ENCODE assay signal across 8 mouse cellular contexts in the genomic region with DNA sequence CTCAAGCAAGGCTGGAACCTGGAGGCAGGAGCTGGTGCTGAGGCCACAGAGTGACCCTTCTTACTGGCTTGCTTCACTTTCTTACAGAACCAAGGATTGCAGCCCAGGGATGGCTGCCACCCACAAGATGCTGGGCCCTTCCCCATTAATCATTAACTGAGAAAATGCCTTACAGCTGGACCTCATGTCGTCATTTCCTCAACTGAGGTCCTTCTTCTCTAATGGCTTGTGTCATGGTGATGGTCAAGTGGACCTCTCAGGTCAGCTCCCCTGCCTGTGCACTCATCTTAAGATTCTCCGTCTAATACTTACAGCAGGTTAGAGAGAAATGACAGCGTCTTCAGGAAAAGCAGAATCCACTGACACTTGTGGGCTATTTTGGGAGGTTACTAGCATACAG. TPM values are rescaled to one million over a fixed set of nuclear protein-coding genes. Genes with fewer than 3 reads are reported as not detected.
DNase-seq lines count a peak whose midpoint lies in the region; ATAC-seq lines count a peak whose summit lies in the region.

No protein-coding gene starts in this region.

- H3K4me1 ChIP-seq in heart, embryonic 14.5 days (ENCODE audit: control insufficient read depth in 2 of 2, insufficient read depth in 2 of 2, low read length in 2 of 2) = peaks cover 3 to 11% of the 10 kb centered on the region in 2 experiments; a peak in 3 of 4 replicates
- H3K4me1 ChIP-seq in hindbrain, embryonic 15.5 days (replicated peaks) = peaks cover 16% of the 10 kb centered on the region
- H3K4me1 ChIP-seq in midbrain, embryonic 11.5 days (ENCODE audit: control insufficient read depth, insufficient read depth, low read length) = peaks cover 6% of the 10 kb centered on the region

- peak overlapping the region; percentile 75 for H3K4me2 ChIP-seq in heart, embryonic 14.5 days (ENCODE audit: low read length)
- peak overlapping the region; percentile 67 for H3K4me2 ChIP-seq in hindbrain, embryonic 15.5 days
- H3K4me2 ChIP-seq in midbrain, embryonic 11.5 days = peak overlapping the region; percentile 63

- intact Hi-C loops in heart, postnatal 10 days (cut with DNase I) = loop anchor here (5.0 kb wide), 1 partner anchor 120 kb away; no protein-coding TSS in a partner anchor
- intact Hi-C loops in gastrocnemius, postnatal 14 days (cut with DNase I; ENCODE audit: low total_unique reads) = no loop called here

- no peaks in the 10 kb centered on the region for H3K9me3 ChIP-seq in heart, embryonic 14.5 days (ENCODE audit: control insufficient read depth, low read length)
- no peaks in the 10 kb centered on the region for H3K9me3 ChIP-seq in hindbrain, embryonic 15.5 days
- no peaks in the 10 kb centered on the region for H3K9me3 ChIP-seq in midbrain, embryonic 11.5 days (ENCODE audit: control insufficient read depth, low read length)

- no peaks in the 10 kb centered on the region for H3K27me3 ChIP-seq in heart, embryonic 14.5 days (ENCODE audit: control insufficient read depth, insufficient read depth, low read length)
- H3K27me3 ChIP-seq in hindbrain, embryonic 15.5 days = no peaks in the 10 kb centered on the region
- H3K27me3 ChIP-seq in midbrain, embryonic 11.5 days (ENCODE audit: control insufficient read depth, insufficient read depth, low read length) = no peaks in the 10 kb centered on the region

- DNase-seq in heart, postnatal 10 days = no peak
- DNase-seq in NIH3T3 (ENCODE audit: low read depth) = peak; percentile 22
- DNase-seq in midbrain, embryonic 11.5 days (ENCODE audit: low spot score, missing footprints) = no peak
- DNase-seq in thymus, postnatal 25 days = no peak
- DNase-seq in urinary bladder, postnatal 36 days (ENCODE audit: low spot score in 2 of 2) = no peak
- no peak for DNase-seq in gastrocnemius, postnatal 14 days

- WGBS in heart, embryonic 14.5 days = 37% methylated on average over 3 of the region's 3 CpGs
- WGBS in hindbrain, embryonic 15.5 days = 30% methylated on average over 3 of the region's 3 CpGs
- 44% methylated on average over 3 of the region's 3 CpGs for WGBS in midbrain, embryonic 11.5 days

- H3K27ac ChIP-seq in heart, embryonic 14.5 days (replicated peaks in 1 of 2; ENCODE audit: control insufficient read depth in 1 of 2, insufficient read depth in 1 of 2, low read depth in 2 of 2, low read length in 2 of 2) = no peak overlapping the region
- no peak overlapping the region for H3K27ac ChIP-seq in hindbrain, embryonic 15.5 days (replicated peaks)
- no peak overlapping the region for H3K27ac ChIP-seq in midbrain, embryonic 11.5 days (ENCODE audit: low read depth, low read length)

- peak overlapping the region; percentile 65 for H3K9ac ChIP-seq in heart, embryonic 14.5 days (ENCODE audit: low read length)
- H3K9ac ChIP-seq in hindbrain, embryonic 15.5 days = no peak overlapping the region
- peak overlapping the region; percentile 69 for H3K9ac ChIP-seq in midbrain, embryonic 11.5 days (ENCODE audit: low read length)

- H3K4me3 ChIP-seq in heart, embryonic 14.5 days (ENCODE audit: control insufficient read depth in 1 of 2, insufficient read depth in 1 of 2, low read depth in 1 of 2, low read length in 2 of 2) = peak overlapping the region; percentile 57 to 62
- H3K4me3 ChIP-seq in hindbrain, embryonic 15.5 days = peak overlapping the region; percentile 55
- H3K4me3 ChIP-seq in midbrain, embryonic 11.5 days (ENCODE audit: low read depth, low read length) = peak overlapping the region; percentile 56

- peaks cover 37% of the 10 kb centered on the region for H3K36me3 ChIP-seq in heart, embryonic 14.5 days (ENCODE audit: control insufficient read depth, insufficient read depth, low read length)
- H3K36me3 ChIP-seq in hindbrain, embryonic 15.5 days = no peaks in the 10 kb centered on the region
- H3K36me3 ChIP-seq in midbrain, embryonic 11.5 days (ENCODE audit: control insufficient read depth, insufficient read depth, low read length) = peaks cover 4% of the 10 kb centered on the region; the same call in 1 of the 2 replicates

- ATAC-seq in heart, embryonic 14.5 days (ENCODE audit: insufficient number of reproducible peaks, insufficient read depth, low FRiP score, low read depth) = no peak
- ATAC-seq in hindbrain, embryonic 15.5 days (ENCODE audit: low FRiP score, low read depth) = no peak
- ATAC-seq in midbrain, embryonic 11.5 days (ENCODE audit: low FRiP score) = no peak

RNA-seq across cellular contexts. Expression of a gene that starts 0.9 kb away (rescaled TPM):
- polyA plus RNA-seq in heart, embryonic 14.5 days (2014; fragmentation: Nextera tagmentation; extraction: Ambion mirVana) = 28.6 and 35.7 TPM in 2 replicates
- 10 to 100 TPM in 1 of 2 experiments, 1 to 10 TPM in 1; 8.3 to 10.7 TPM for total RNA-seq in heart, postnatal 10 days (2021)
- 8.4 and 10.0 TPM in 2 replicates for polyA plus RNA-seq in hindbrain, embryonic 15.5 days (2015; fragmentation: Nextera tagmentation; extraction: Ambion mirVana)
- polyA plus RNA-seq in midbrain, embryonic 11.5 days (2014; fragmentation: Nextera tagmentation; extraction: Ambion mirVana) = 61.2 and 69.4 TPM in 2 replicates
- total RNA-seq in gastrocnemius, postnatal 14 days (2021) = 1 to 10 TPM; 2.3 to 3.6 TPM

RNA-seq across cellular contexts. Expression of a gene that starts 32.9 kb away (rescaled TPM):
- 16.4 and 17.8 TPM in 2 replicates for polyA plus RNA-seq in heart, embryonic 14.5 days (2014; fragmentation: Nextera tagmentation; extraction: Ambion mirVana)
- 10 to 100 TPM; 18.6 to 20.7 TPM for total RNA-seq in heart, postnatal 10 days (2021)
- 29.1 and 31.4 TPM in 2 replicates for polyA plus RNA-seq in hindbrain, embryonic 15.5 days (2015; fragmentation: Nextera tagmentation; extraction: Ambion mirVana)
- 20.2 and 24.0 TPM in 2 replicates for polyA plus RNA-seq in midbrain, embryonic 11.5 days (2014; fragmentation: Nextera tagmentation; extraction: Ambion mirVana)
- 10 to 100 TPM; 10.5 to 11.2 TPM for total RNA-seq in gastrocnemius, postnatal 14 days (2021)

RNA-seq across cellular contexts. Expression of a gene that starts 49.8 kb away (rescaled TPM):
- 6.4 and 17.5 TPM in 2 replicates for polyA plus RNA-seq in heart, embryonic 14.5 days (2014; fragmentation: Nextera tagmentation; extraction: Ambion mirVana)
- 1 to 10 TPM; 3.1 to 4.6 TPM for total RNA-seq in heart, postnatal 10 days (2021)
- polyA plus RNA-seq in hindbrain, embryonic 15.5 days (2015; fragmentation: Nextera tagmentation; extraction: Ambion mirVana) = 2.9 and 7.0 TPM in 2 replicates
- polyA plus RNA-seq in midbrain, embryonic 11.5 days (2014; fragmentation: Nextera tagmentation; extraction: Ambion mirVana) = 0.33 and 0.81 TPM in 2 replicates
- total RNA-seq in gastrocnemius, postnatal 14 days (2021) = 1 to 10 TPM; 2.9 to 4.3 TPM
